Mouse (Mus musculus) heart, adult 18-20 months (tissue): ENCODE results near the gene Lsm10. TPM values are rescaled to one million over a fixed set of nuclear protein-coding genes. Genes with fewer than 3 reads are reported as not detected.
"Not testable (repeated sequence)": the region's sequence is repeated elsewhere in the genome, so short reads cannot be mapped to it uniquely, and the experiment has no call there.

ENCODE experiments used
- DNase-seq, 2 experiments: peaks; one replicate each; pipeline ENCODE4 v3.0.0; 2021 to 2022; ENCODE audit warnings: mixed read lengths in 1 of 2
- total RNA-seq, 2 experiments: library from RNA; stranded (reverse); gene quantifications; 2 replicates each; pipeline ENCODE4 v1.2.3; 2021

Gene Lsm10
- total RNA-seq, 2 experiments from 2014 or later: 13.3 to 15.3 TPM

GRCm38 (mm10) chr4:126095622-126096430 lies 597 bp upstream of the Lsm10 start:
- DNase-seq: not testable (repeated sequence)

- DNase-seq: peak in 1 of 2 experiments; percentile 30
Measured at GRCm38 (mm10) chr4:126097711-126098253, 1.4 kb downstream of the Lsm10 start.

DNA sequence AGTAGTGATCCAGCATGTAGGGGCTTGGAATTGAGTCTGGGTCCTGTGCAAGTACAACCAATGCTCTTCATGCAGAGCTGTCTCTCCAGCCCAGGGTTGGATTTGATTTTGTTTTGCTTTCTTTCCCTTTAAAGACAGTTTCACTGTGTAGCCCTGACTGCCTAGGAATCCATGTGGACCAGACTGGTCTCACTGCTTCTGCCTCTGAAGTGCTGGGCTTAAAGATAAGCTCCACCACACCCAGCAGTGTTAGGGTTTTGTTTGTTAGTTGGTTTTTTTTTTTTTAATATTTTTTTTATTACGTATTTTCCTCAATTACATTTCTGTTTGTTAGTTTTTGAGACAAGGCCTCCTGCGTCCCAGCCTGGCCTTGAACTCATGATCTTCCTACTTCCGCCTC lies 2.9 kb downstream of the Lsm10 start:
- DNase-seq: no peak

- DNase-seq: no peak
Measured at GRCm38 (mm10) chr4:126100764-126101163, 4.3 kb downstream of the Lsm10 start.

DNA sequence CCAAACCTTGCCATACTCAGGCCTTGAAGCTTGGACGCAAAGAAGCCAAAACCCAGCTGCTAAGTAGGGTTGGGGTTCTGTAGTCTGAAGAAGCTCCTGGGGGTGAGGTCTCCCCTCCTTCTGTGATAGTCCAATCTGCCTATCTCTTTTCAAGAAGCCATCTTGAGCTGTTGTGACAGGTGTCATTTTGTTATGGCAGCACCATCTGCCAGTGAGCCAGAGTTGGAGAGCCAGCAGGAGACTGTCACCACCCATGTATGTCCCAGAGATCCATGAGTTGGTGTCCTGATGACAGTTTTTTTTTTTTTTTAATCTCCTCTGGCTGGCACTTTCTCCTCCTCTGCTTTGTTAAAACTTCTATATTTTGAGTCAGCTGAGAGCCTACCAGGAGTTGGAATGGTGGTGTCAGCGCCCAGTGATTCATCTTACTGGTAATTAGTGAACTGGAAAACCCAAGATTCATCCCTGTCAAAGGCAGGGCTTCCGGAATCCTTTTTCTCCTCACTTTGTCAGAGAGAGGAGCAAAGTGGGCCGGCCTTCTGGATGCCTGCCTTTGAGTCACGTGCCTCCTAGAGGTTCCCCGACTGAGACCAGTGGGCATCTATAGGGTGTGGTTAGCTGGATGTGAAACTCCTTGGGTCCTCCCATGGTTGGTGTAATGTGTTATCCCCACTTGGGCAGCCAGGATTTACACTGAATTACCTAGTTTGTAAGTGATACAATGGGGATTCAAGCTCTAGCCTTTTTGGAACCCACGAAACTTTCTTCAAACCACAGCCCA lies 5.8 kb downstream of the Lsm10 start:
- DNase-seq: peak; percentile 49 to 54

DNA sequence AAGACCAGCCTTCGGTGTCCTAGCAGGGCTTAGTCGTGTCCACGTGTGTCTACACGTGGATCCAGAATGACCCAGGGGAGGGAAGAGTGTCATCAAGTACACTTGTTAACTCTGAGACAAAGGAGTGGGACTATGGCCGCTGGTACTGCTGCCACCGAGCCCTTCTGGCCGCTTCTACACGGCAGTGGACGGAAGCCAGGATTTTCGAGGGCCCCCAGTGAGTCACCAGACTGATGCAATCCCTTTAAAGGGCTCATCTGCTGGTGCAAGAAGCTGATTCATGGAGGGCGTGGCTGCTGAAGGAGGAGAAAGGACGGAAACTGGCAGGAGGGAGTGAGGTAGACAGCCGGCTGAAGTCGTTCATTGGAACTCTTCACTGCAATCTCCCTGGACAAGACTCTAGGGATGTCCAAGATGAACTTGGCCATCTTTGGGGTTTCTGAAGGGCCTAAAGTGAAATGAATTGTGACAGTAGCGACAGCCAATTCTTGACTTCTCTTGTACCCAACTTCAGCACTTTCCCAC lies 6.7 kb downstream of the Lsm10 start:
- DNase-seq: peak; percentile 92 to 96

DNA sequence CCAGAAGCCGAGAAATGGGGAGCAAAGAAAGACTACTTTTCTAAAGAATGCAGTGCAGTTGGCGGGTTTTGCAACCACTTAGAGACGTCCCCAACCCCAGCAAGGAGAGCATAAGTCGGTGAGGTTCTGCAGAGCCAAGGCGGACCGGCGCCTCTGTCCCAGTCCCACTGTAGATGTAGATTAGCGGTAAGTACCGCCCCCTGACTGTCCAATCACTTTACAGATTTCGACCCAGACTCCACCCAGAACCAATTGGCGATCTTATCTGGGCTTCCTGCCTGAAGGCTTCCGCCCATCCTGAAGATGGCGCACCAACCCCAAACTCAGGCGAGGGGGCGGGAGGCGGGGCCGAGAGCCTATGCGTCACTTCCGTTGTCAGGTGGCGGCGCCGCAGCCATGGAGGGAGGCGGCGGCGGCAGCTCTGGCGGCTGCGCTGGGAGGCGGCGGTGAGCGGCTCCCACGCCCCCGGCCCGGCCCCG lies 7.2 kb downstream of the Lsm10 start, which contains the start of gene Stk40:
TSS of gene Stk40 (plus strand) at position 368 of the 479 bp plus-strand sequence.
- peak; percentile 96 to 98 for DNase-seq

GRCm38 (mm10) chr4:126104261-126105075 lies 8.0 kb downstream of the Lsm10 start:
- peak; percentile 38 to 52 for DNase-seq

GRCm38 (mm10) chr4:126105131-126105783 lies 8.8 kb downstream of the Lsm10 start:
- no peak for DNase-seq

- peak; percentile 33 to 50 for DNase-seq
Measured at GRCm38 (mm10) chr4:126108061-126108740, 11.8 kb downstream of the Lsm10 start.

GRCm38 (mm10) chr4:126109613-126110373 lies 13.4 kb downstream of the Lsm10 start:
- peak; percentile 29 to 45 for DNase-seq

DNA sequence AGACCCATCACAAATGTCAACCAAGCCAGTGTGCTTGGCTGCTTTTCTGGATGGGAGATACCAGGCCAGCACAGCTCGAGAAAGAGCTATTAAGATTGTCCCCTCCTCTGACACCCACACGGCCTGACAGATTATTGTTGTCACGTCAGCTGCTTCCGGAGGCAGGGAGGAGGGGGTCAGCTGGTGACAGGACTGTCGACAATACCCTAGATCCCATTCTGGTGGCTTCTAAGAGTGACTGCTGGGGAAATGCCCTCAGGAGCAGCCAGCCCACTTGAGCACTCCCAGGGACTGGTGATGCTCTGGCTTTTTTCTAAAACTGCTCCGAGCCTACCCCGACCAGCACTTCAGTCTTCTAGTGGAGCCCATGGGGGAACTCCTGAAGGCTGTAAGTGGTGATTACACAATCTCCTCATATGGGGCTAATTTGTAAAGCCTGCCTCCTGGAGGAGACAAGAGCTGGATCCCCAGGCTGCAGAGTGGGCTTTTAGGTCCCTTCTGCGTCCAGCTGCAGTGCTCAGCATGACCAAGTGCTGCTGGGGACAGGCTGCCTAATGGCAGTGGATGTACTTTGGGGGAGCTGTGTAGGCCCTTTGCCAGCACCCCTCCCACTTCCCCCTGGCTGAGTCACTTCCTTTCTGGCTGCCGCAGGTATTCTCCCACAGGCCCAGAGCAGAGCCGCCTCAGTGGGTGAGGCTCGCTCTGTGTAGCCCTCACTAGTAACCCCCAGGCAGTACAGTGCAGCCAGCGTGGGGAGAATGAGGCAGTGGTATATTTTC lies 14.1 kb downstream of the Lsm10 start:
- peak; percentile 89 to 94 for DNase-seq

DNA sequence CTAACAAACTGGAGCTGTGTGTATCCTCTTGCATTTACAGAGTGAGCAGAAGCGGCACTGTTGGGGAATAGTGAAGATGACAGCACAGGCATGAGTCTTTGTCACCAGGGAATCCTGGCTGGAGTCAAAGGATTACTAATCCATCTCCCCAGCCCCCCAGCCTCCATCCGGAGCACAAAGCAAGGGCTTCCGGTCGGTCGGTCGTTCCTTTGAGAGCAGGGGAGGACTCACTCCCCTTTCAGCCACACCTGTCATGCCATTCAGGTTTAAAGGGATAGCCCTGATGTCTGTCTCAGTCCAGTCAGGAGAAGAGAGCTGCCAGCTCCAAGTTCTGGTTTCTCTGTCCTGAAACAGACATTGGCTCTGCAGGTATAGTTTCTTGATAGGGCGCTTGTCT lies 14.7 kb downstream of the Lsm10 start:
- DNase-seq: no peak

DNA sequence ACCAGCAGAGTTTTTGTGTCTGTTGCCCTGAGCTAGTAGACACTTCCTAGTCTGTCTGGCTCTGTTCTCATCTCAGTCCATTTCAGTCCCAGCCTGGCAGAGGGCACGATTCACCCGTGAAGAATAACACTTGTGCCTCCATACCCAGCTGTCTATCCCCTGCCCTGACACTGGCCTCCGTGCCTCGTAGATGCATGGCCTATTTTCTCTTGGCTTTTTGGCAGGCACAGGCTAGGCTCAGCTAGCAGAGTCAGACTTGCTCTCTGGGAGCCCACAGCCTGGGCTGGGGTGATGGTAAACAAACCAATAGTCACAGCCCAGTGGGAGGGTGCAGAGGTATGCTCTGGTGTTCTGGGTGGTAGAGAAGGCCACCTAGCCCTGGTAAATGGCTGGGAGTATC lies 16.8 kb downstream of the Lsm10 start:
- peak in 1 of 2 experiments; percentile 37 for DNase-seq

- DNase-seq: peak; percentile 65 to 72
Measured at GRCm38 (mm10) chr4:126113943-126114342, 17.5 kb downstream of the Lsm10 start.

DNA sequence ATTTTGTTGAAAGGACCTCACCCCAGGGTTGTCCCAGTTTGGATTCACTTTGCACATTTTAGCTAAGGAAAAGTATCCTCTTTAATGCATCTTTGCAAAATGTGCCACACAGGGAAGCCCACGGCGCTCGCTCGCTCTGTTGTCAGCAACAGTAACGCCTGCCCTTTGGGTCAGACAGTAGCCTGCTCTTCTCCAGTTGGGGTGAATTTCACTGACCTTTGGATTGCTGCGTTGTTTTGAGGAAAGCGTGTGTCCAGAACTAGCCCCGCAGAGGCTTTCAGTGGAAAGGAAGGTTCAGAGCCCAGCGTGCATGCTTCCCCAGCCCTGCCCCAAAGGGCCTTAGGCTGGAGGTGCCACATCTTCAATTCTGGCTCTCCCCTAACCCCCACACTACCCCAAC lies 19.0 kb downstream of the Lsm10 start:
- DNase-seq: no peak

GRCm38 (mm10) chr4:126115871-126116521 lies 19.6 kb downstream of the Lsm10 start:
- DNase-seq: no peak

GRCm38 (mm10) chr4:126117116-126117515 lies 20.7 kb downstream of the Lsm10 start:
- DNase-seq: no peak
